Mouse (Mus musculus): Measurements from ENCODE around the gene Sdf2.

DNA sequence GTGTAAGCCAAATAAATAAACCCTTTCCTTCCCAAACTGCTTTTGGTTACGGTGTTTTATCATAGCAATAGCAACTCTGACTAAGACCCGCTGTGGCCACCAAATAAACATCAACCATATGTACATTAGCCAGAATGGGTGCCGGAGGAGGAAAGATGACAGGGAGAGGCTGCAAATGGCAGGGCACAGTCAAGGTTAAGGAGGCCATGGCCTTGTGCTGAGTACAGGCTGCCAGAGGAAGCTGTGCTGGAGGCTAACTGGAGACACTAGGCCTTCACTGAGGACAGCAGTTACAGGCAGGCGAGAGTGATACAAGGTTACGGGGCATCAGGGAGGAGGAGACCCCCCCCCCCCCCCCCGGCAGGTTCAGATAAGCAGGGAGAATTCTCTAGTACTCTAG is 35.7 kb upstream of the Sdf2 start:
- TF ChIP-seq CTCF (IDR thresholded peaks at IDR 0.05; ENCODE audit: extremely low read depth, insufficient read length, insufficient replicate concordance, low read depth, low read length): no peak
- TF ChIP-seq POLR2A (IDR thresholded peaks at IDR 0.05; ENCODE audit: low read depth, low read length): no peak
